Mouse (Mus musculus) embryo, embryonic 10.5 days (tissue): Measurements from ENCODE around the gene Gimap1.

Experiments used
- DNase-seq: peaks from one replicate; pipeline ENCODE4 v3.0.0-alpha.2; 2015; ENCODE audit warnings: low spot score

Gene Gimap1

DNA sequence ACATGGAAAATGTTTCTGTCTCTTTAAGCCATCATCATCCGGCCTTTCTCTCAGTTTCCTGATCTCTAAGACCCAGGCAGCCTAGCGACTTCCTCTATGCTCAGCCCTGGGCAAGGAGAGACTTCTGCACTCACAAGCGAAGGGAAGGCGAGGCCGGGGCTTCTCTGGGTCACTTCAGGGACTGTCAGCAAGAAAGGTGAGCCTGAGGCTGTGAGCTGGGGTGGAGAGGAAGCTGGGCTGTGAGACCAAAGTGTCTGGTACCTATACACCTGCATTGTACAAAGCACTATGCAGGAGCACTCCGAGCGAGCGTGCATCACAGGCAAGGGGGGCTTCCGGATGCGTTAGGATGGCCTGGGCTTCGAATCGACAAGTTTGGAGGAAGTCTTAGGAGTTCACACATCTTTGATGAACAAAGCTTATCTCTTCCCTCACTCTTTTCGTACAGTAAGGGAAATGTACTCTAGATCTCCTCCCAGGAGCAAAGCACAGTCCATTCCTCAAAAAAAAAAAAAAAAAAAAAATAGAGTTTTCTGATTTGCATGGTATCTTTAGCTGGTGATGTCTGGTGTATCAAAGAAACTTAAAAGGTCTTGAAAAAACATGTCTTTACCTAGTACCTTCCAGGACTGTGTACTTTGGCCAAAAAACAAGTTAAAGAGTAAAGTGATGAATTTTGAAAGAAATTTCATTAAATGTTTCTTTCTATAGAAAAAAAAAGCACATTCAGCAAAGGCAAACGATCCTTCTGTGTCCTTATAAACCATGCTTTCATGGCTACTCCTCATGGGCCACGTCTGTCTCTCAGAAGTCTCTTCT is at the start of gene Gimap1:
Gene Gimap1, plus strand, starts transcription at position 94 of the 819 bp plus-strand sequence.
- DNase-seq = no peak

DNA sequence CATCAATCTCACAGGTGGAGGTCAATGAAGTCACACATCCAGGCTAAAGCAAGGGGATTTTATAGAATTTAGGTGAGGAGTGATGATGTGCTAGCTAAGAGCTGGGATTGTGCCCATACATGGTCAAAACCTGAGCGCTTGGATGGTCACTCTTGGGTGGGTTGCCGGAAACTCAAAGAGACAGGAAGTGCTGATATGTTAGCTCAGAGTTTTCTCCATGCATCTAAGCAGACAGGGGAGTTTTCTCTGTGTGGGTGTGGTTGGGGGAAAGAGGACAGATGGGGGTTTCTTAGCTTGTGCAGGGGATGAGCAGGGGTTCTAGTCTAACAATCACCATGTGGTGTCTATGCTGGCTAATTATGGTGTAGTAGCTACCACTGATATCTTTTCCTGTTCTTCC is 49.5 kb upstream of the Gimap1 start:
- DNase-seq = no peak

DNA sequence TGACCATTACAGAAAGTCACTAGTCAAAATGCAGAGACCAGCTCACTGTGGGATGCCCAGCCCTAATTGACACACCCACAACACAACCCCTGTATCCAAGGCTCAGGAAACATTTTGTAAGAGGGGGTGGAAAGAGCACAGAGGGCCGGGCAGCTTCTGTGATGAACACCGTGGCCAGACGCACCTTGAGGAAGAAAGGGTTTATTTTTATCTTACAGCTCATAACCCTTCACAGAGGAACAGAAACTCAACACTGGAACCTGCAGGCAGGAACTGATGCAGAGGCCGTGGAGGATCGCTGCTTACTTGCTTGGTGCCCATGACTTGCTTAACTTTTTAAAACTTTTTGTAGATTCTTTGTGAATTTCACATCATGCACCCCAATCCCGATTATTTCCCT is 45.9 kb upstream of the Gimap1 start:
- DNase-seq = no peak

DNA sequence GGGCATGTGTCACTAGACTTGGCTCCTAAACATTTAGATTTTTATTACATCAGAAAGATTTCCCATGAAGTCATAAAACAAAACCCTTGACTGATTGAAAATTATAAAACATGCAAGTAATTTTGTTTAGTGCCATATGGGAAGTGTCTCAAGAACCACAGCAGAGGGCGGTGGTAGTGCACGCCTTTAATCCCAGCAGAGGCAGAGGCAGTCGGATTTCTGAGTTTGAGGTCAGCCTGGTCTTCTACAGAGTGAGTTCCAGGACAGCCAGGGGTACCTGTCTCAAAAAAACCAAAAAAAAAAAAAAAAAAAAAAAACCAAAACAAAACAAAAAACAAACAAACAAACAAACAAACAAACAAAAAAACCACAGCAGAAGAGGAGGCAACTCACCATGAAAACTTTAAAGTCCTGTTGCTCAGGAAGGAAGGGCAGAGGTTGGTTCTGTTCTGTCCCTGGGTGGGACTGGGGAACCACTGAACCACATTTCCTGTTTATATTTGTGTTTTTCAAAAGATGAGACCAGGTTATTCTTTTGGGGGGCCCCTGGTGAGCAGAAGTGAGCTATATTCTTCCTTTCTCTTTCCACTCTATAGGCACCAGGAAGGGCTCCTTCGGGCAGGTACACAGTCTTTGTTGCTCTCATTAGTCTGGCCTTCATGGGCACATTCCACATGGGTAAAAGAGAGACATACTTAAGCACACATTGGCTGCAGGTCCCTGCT is 41.9 kb upstream of the Gimap1 start:
- DNase-seq = no peak

DNA sequence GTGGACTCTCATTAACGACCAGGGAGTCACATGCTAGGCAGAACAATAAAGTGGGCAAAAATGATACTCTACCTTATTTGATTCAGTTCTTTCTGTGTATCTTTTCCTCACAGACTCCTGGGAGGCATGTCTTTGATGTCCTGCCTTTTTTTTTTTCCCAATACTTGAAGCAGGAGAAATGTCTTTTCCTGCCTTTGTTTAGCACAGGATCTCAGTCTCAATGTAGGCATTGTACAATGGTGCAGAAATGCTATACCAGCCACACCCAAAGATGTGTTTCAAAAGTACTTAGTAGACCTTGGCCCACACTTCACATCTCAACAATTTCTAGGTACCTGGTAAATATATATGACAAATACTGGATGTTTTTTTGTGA is 41.3 kb upstream of the Gimap1 start:
- DNase-seq = no peak

DNA sequence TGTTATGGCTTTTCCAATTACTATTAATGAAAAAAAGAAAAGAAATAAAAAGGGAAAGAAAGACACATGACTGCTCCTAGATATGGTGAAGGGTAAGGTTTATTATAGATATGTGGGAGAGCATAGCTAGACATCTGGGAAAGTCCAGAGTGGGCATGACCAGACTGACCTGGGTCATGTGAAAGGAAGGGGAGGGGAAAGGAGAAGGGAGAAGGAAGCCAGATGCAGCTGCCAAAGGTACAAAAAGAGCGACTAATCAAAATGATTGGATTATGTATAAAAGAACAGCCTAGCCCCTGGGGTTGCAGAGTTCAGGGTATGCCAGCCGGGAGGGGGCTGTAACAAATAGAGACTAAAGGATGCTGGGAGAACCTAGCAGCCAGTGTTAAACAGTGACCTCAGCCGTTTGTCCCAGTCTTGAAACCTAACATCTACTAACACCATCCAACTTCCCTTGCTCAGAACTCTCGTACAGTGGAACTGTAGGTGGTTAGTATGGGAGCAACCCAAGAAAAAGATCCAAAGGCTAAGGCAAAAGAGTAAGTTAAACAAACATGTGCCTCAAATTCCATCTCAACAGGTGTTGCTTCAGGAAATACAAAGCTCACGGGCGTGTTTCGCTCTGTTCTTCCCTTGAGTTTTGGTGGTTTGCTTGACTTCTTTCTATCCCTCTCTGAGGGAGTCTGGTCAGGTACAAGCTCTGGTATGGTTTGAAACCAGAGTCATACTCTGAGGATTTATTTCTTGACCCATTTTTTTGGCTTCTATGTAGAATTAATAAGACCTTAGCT is 40.6 kb upstream of the Gimap1 start:
- no peak for DNase-seq

DNA sequence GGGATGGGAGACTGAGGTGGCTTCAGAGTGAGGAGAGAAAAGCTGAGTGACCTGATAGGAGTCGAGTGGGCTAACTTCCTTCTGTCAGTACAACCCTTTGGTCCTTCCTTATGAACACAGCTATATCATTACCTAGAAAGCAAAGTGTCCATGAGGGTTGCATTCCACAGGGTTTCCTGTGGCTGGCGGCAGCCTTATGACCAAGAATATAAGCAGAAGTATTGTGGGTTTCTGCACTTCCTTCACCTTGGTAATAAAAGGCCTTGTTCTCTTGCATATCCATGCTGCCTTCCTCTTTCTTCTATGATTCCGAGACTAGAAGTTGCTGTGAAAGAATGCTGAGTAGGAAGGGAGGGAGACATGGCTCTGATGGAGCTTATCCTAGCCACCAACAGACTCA is 40.0 kb upstream of the Gimap1 start:
- DNase-seq = no peak

DNA sequence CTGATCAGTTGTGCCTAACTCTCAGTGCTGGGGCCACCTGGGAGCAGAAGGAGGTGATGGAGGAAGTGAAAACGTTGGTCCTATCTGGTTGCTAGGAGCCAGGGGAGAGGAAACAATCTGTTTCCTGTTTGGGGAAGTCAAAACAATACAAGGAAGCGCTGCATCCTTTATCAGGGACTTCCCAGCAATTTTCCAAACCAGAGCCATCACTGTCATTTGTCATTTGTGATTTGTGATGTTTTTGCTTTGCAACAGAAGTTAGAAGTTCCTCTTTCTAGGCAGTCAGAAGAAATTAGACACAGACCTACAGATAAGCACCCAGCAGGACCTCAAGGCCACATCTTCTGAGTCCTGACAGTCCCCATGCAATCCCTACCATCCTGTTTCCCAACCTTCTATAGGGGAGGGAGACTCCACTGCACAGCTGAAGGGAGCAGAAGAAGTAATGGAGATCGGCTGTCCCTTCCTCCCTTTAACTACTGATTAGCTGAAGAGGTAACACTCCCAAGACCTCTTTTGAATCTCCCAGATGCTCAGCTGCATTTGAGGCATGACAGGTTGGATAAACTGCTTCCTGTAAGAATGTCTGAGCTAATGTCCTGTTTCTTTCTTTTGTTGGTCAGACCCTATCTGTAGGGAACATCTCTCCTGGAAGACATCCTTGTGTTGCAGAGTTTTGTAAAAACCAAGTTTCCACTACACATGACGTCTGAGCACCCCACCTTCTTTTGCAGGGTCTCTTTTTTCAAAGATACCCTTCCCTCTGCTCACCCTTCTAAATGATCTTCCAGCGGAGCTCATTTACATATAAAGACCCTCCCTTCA is 38.4 kb upstream of the Gimap1 start:
- peak; percentile 20 for DNase-seq

DNA sequence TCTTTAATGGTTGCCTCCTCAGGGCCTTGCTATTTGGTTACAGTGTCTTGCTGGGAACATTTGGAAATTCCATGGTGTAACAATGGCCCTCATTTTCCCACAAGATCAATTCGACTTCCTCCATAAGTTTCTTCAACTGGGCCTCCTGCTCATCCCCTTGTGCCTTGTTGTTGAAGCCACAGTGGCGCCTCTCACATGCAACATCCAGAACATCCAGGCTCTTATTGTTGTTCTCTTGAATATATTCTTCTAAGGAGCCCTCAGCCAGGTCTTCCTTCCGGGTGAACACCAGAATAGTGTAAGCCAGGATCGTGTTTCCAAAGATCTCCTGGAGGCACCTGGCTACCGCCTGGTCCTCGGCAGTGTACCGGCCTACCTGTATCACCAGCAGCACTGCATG is 36.7 kb upstream of the Gimap1 start:
- no peak for DNase-seq

DNA sequence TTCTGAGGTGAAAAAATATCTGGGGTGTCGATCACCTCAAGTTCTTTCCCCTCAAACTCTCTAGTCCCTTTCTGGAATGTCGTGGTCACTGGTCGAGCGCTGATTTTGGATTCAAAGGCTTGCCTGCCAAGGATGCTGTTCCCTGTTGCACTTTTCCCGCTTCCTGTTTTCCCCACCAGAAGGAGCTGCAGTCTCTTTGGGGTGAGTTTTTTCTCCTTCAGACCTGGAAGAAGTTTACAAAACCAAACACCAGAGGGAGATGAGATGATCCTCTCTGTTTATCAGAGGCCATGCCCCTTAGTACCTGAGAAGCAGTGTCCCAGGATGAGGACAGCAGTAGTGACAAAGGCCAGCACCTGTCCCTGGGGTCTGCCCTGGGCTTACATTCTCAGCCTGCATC is 36.3 kb upstream of the Gimap1 start:
- DNase-seq = no peak

DNA sequence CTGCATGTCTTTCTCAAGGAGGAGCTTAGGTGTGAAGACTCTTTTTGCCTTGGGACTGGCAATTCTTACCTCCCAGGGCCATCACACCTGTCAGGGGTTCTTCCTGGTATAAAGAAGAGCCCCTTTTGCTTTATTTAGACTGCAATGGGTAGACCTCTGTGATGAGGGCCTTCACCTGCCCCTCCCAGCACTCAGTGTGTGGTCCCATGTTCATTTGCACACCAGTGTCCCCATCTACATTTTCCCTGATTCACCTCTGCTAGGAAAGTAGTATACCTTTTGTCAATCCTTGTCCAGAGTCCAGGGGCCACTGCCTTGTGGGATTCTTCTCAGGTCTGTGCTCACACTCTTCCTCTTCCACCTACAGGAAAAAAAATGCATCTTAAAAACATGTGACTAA is 34.7 kb upstream of the Gimap1 start:
- DNase-seq = no peak

DNA sequence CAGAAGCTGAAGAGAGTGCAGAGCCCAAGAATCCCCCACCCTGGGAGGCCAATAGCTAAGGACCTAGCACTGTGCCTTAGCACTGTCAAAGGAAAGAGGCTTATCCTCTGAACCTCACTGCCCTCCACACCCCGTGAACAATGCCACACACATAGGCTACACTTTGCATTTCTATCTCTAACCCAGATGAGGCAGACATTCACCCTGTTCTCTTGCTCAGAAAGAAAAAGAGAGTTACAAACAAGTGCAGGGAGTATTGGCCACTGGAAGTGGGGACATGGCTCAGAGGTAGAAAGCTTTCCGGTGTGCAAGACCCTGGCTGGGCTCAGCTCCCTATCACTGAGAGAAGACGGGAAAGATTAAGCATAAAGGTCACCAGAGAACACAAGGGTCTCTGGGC is 32.7 kb upstream of the Gimap1 start:
- DNase-seq = no peak

DNA sequence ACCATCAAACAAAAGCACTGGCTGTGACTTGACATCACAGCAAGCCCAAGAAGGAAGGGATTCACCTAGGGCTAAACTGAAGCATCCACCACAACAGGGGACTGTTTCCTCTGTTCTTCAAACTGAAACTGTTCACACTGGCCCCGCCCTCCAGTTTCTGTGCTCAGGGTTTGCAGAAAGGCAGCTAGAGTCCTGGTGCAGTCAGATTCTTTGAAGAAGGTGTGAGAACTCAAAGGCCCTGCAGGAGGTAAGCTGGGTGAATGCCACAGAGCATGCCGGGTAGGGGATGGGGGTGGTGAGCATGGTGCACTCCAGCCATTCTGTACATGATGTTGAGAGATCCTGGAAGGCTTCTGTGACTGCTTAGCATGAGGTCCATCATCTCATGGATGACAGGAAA is 20.4 kb upstream of the Gimap1 start, which contains the start of the genes Gm28053 and Gimap7:
Gene Gm28053, plus strand, starts transcription at position 153 of the 400 bp plus-strand sequence.
Gene Gimap7, plus strand, starts transcription at position 167 of the 400 bp plus-strand sequence.
- DNase-seq = no peak

DNA sequence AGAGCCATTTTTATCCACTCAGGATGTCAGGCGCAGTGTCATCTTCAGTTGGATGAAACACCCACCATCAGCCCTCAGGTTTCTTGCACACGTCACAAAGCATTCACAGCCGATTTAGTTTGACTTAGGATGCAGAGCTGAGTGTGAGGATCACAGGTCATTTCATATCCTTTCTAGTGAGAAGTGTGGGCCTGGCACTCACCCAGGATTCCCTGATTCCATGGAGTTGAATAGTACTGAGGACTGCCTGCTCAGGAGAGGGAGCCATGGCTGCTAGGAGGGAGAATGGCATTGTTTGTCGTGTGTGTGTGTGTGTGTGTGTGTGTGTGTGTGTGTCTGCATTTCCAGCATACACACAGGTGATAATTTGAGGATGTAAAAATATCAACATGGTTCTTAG is 18.5 kb upstream of the Gimap1 start:
- no peak for DNase-seq

DNA sequence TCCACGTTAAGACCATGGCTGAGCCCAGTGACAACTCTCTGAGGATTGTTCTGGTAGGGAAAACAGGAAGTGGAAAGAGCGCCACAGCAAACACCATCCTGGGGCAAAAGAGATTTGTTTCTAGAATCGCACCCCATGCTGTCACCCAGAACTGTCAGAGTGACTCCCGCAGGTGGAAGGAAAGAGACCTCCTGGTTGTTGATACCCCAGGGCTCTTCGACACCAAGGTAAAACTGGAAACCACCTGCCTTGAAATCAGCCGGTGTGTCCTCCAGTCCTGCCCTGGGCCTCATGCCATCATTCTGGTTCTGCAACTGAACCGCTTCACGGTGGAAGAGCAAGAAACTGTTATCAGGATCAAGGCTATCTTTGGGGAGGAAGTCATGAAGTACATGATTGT is 15.4 kb upstream of the Gimap1 start:
- DNase-seq = no peak

DNA sequence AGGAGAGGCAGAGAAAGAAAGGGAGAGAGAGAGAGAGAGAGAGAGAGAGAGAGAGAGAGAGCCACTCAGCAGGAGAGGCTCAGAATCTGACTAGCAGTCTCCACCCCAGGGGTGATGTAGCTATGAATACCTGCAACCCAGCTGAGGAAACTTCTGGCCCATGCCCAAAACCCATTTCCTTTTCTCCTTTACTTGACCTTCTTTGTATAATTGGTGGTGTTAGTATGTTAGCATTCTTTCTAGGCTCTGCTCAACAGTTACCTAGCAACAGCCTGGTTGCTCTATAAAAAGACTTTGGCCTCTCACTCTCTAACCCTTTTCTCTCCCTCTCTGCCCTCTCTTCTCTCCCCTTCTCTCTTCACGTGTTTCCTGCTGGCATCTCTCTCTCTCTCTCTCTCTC is 13.4 kb upstream of the Gimap1 start:
- DNase-seq = no peak

DNA sequence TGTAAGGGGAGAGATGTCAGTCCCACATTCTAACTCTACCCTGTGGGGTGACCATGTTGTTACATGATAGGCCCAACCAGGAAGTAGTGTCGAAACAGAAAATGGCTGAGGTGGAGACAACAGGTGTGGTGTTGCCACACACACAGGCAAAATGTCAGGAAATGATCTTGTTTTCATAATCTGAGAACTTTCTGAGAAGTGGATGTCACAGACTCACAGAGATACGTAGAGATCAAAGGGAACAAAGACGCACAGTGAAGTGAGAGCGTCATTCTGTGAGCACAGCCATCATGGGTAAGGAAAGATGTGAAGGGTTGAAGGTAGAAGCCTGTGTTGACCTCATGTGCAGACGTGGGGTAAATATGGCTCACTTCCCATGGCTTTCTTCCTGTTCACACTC is 11.1 kb upstream of the Gimap1 start:
- DNase-seq = no peak

DNA sequence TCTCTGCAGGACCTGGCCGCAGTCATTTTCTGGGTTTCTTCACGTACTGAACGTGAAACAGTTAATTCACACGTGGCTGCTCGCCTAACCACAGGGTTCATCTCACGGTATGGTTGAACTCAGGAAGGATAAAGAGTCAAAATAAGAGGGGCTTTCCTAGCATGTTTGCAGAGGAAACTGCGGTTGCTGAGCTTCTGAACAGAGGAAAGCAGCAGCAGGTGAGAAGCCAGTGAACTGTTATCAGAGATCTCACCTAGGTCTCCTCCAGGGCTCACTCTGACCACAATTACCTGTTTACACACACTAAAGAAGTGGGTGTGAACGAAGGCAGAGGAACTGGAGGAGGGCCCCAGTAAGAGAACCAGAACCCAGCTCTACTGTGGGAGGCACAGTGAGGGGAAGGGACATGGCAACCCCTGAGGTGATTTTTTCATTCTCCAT is 6.0 kb upstream of the Gimap1 start:
- DNase-seq = no peak

DNA sequence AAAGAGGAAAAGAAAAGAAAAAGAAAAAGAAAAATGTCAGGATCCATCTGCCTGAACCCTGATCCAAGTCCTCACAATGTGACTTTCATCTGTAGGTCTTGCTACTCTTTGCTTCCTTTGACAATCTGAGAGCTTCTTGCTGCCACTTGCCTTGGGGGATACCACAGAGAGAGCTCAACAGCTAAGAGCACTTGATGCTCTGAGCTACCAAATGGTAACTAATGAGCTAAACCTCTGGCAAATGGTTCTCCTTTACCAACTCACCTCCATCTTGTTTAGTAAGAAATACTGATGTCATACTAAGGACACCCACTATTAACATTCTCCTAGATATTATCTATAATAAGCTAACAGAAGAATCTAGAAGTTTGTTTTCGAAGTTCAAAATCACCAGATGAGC is 5.2 kb upstream of the Gimap1 start:
- no peak for DNase-seq

DNA sequence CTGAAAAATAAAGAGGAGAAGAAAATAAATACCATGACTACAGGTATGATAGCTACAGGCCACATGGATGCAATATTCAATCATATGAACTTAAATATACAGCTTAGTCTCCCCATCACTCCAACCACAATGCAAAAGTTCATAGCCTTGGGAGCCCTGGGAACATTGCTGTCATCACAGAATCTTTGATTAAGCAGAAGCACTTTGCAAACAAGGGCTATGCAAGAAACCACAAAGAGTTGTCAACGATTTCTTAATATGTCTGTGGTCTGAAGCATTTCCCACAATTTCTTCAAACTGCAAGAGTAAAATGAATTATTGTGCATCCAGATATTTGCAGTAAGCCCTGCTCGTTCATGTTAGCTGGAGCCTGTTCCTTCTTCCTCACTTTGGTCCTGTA is 1.8 kb upstream of the Gimap1 start:
- no peak for DNase-seq

DNA sequence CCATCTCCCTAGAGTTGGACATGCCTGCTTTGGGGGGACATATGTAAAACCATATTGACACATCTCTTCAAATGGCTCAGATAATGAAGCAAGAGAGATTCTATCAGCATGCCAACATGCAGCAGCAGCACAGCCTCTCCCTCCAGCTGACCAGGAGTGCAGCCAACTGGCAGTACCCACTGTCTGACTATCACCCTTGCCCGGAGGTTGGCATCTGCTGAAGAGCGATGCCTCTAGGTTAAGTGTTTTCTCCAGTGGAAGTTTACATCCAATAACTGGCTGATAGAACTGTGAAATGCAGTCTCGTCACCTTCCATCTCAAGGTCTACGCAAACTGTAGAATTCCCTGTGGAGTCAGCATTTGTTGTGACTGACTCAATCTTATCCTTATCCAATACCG is 1.2 kb upstream of the Gimap1 start:
- no peak for DNase-seq

DNA sequence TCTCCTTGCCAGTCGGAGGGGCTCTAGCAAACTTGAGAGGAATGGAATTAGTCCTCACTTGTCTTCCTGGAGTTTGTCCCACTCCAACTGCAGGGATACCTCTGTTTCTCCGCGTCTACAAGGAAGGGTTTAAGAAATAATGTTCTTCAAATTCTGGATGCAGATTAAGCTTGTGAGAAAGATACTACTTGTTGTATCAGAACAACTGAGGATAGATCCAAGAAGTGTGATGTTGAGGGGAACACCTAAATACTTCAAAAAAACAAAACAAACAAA is 864 bp downstream of the Gimap1 start:
- DNase-seq = no peak
